ENCODE assay signal across 8 mouse cellular contexts in genomic region chr3:124320398-124320797, GRCm38 (mm10). TPM values are rescaled to one million over a fixed set of nuclear protein-coding genes. Genes with fewer than 3 reads are reported as not detected.
DNase-seq lines count a peak whose midpoint lies in the region; ATAC-seq and TF ChIP-seq lines count a peak whose summit lies in the region.

No protein-coding gene starts in this region.

- H3K27me3 ChIP-seq in embryonic facial prominence, embryonic 13.5 days = no peaks in the 10 kb centered on the region
- no peaks in the 10 kb centered on the region for H3K27me3 ChIP-seq in hindbrain, embryonic 15.5 days
- no peaks in the 10 kb centered on the region for H3K27me3 ChIP-seq in midbrain, postnatal 0 days (ENCODE audit: insufficient read depth, low read length)

- H3K27ac ChIP-seq in left cerebral cortex, adult 2 months = peak overlapping the region; percentile 88
- 0 out of 2 replicates have a peak overlapping the region, but pooled peaks have one; percentile 22 for H3K27ac ChIP-seq in embryonic facial prominence, embryonic 13.5 days
- H3K27ac ChIP-seq in hindbrain, embryonic 15.5 days (replicated peaks) = peak overlapping the region; percentile 77
- H3K27ac ChIP-seq in midbrain, postnatal 0 days (ENCODE audit: low read depth, low read length) = peak overlapping the region; percentile 91

- no peak for ATAC-seq in embryonic facial prominence, embryonic 13.5 days (ENCODE audit: insufficient number of reproducible peaks, insufficient read depth, low FRiP score, low TSS enrichment, low read depth)
- peak; percentile 49 for ATAC-seq in hindbrain, embryonic 15.5 days (ENCODE audit: low FRiP score, low read depth)
- peak; percentile 57 for ATAC-seq in midbrain, postnatal 0 days (ENCODE audit: low FRiP score)
- no peak for ATAC-seq in megakaryocyte progenitor cell, adult 5-6 weeks (replicated peaks; ENCODE audit: poor library complexity)

- peak overlapping the region; percentile 80 for H3K9ac ChIP-seq in embryonic facial prominence, embryonic 13.5 days
- peak overlapping the region; percentile 62 for H3K9ac ChIP-seq in hindbrain, embryonic 15.5 days
- H3K9ac ChIP-seq in midbrain, postnatal 0 days (replicated peaks; ENCODE audit: low read length, poor library complexity, severe bottlenecking) = peak overlapping the region; percentile 77

- no peak for TF ChIP-seq CTCF in left cerebral cortex, adult 2 months (IDR thresholded peaks at IDR 0.05)
- no peak for TF ChIP-seq CTCF in midbrain, postnatal 0 days (IDR thresholded peaks at IDR 0.05)

- WGBS in embryonic facial prominence, embryonic 13.5 days = 16% methylated on average over 2 of the region's 2 CpGs
- WGBS in hindbrain, embryonic 15.5 days = 4% methylated on average over 2 of the region's 2 CpGs
- WGBS in midbrain, postnatal 0 days = 12% methylated on average over 2 of the region's 2 CpGs

- H3K9me3 ChIP-seq in embryonic facial prominence, embryonic 13.5 days = no peaks in the 10 kb centered on the region
- no peaks in the 10 kb centered on the region for H3K9me3 ChIP-seq in hindbrain, embryonic 15.5 days
- H3K9me3 ChIP-seq in midbrain, postnatal 0 days (ENCODE audit: low read length) = no peaks in the 10 kb centered on the region

- intact Hi-C loops in left cerebral cortex, adult 2 months (cut with DNase I) = no loop called here

- DNase-seq in left cerebral cortex, adult 2 months (ENCODE audit: extremely low spot score in 1 of 2, low spot score in 2 of 2) = no peak
- DNase-seq in left cerebral cortex, adult 11 months (ENCODE audit: low spot score) = no peak
- no peak for DNase-seq in midbrain, postnatal 0 days (ENCODE audit: low spot score)
- no peak for DNase-seq in B cell, adult 2 months
- DNase-seq in Muller cell, postnatal 12 days (ENCODE audit: inconsistent ontology term) = no peak

- peak overlapping the region; percentile 73 for H3K4me2 ChIP-seq in embryonic facial prominence, embryonic 13.5 days
- H3K4me2 ChIP-seq in hindbrain, embryonic 15.5 days = peak overlapping the region; percentile 73
- peak overlapping the region; percentile 56 for H3K4me2 ChIP-seq in midbrain, postnatal 0 days (ENCODE audit: low read depth, low read length, poor library complexity, severe bottlenecking)

- H3K4me3 ChIP-seq in left cerebral cortex, adult 2 months = peak overlapping the region; percentile 75
- peak overlapping the region; percentile 69 for H3K4me3 ChIP-seq in embryonic facial prominence, embryonic 13.5 days
- peak overlapping the region; percentile 58 for H3K4me3 ChIP-seq in hindbrain, embryonic 15.5 days
- H3K4me3 ChIP-seq in midbrain, postnatal 0 days (ENCODE audit: low read depth, low read length) = peak overlapping the region; percentile 61

- H3K36me3 ChIP-seq in embryonic facial prominence, embryonic 13.5 days = no peaks in the 10 kb centered on the region
- peaks cover 3% of the 10 kb centered on the region; the same call in 1 of the 2 replicates for H3K36me3 ChIP-seq in hindbrain, embryonic 15.5 days
- no peaks in the 10 kb centered on the region for H3K36me3 ChIP-seq in midbrain, postnatal 0 days (ENCODE audit: insufficient read depth, low read length)

- H3K4me1 ChIP-seq in embryonic facial prominence, embryonic 13.5 days = peaks cover 15% of the 10 kb centered on the region
- peaks cover 24% of the 10 kb centered on the region for H3K4me1 ChIP-seq in hindbrain, embryonic 15.5 days (replicated peaks)
- no peaks in the 10 kb centered on the region for H3K4me1 ChIP-seq in midbrain, postnatal 0 days (ENCODE audit: insufficient read depth, low read length)

RNA-seq across cellular contexts. Expression of gene Tram1l1, which starts 0.3 kb away (rescaled TPM):
- total RNA-seq in left cerebral cortex, adult 2 months (2021) = 10 to 100 TPM; 17.1 to 17.4 TPM
- polyA plus RNA-seq in embryonic facial prominence, embryonic 13.5 days (2015; fragmentation: Nextera tagmentation; extraction: Ambion mirVana) = 14.4 and 15.0 TPM in 2 replicates
- 47.1 and 47.9 TPM in 2 replicates for polyA plus RNA-seq in hindbrain, embryonic 15.5 days (2015; fragmentation: Nextera tagmentation; extraction: Ambion mirVana)
- 20.1 and 28.5 TPM in 2 replicates for total RNA-seq in midbrain, postnatal 0 days (2014; rRNA removed)
- polyA plus RNA-seq in midbrain, postnatal 0 days (2015; fragmentation: Nextera tagmentation; extraction: Ambion mirVana) = 47.3 and 48.6 TPM in 2 replicates
- not detected in 2 replicates for total RNA-seq in megakaryocyte progenitor cell, adult 5-6 weeks (2015)
- total RNA-seq in megakaryocyte progenitor cell, adult 5-6 weeks (2017) = not detected in 2 replicates

Comparison
In these comparisons a context has a peak if more than half of its experiments do, and no peak if none do; other contexts are left out.
1. H3K27ac ChIP-seq: peak in every context shown above with its lines; median percentile 91 in midbrain, postnatal 0 days; 88 in left cerebral cortex, adult 2 months; 77 in hindbrain, embryonic 15.5 days; 22 in embryonic facial prominence, embryonic 13.5 days.
2. ATAC-seq: peak in hindbrain, embryonic 15.5 days (single experiment) and midbrain, postnatal 0 days (single experiment); none in embryonic facial prominence, embryonic 13.5 days (single experiment) and megakaryocyte progenitor cell, adult 5-6 weeks (single experiment).
3. RNA of gene Tram1l1, which starts 0.3 kb away (total RNA-seq): 20.1 to 28.5 TPM in midbrain, postnatal 0 days and 17.1 to 17.4 TPM in left cerebral cortex, adult 2 months; not detected in megakaryocyte progenitor cell, adult 5-6 weeks; every median in the first group is over 10 times any median in the second.
4. Peak in every context shown above with its lines, with median percentiles within 50 percentile points of each other: H3K4me3 ChIP-seq, H3K4me2 ChIP-seq and H3K9ac ChIP-seq.